Mouse (Mus musculus) lung, postnatal 4 days (tissue): ENCODE measurements around the gene Brms1.
A peak's percentile ranks its signal among the peaks of the same experiment; 100 is the strongest.
"Not testable (repeated sequence)": the region's sequence is repeated elsewhere in the genome, so short reads cannot be mapped to it uniquely, and the experiment has no call there.

Experiments used
- DNase-seq, 2 experiments: peaks; one replicate each; pipeline ENCODE4 v3.0.0; 2021

Gene Brms1

DNA sequence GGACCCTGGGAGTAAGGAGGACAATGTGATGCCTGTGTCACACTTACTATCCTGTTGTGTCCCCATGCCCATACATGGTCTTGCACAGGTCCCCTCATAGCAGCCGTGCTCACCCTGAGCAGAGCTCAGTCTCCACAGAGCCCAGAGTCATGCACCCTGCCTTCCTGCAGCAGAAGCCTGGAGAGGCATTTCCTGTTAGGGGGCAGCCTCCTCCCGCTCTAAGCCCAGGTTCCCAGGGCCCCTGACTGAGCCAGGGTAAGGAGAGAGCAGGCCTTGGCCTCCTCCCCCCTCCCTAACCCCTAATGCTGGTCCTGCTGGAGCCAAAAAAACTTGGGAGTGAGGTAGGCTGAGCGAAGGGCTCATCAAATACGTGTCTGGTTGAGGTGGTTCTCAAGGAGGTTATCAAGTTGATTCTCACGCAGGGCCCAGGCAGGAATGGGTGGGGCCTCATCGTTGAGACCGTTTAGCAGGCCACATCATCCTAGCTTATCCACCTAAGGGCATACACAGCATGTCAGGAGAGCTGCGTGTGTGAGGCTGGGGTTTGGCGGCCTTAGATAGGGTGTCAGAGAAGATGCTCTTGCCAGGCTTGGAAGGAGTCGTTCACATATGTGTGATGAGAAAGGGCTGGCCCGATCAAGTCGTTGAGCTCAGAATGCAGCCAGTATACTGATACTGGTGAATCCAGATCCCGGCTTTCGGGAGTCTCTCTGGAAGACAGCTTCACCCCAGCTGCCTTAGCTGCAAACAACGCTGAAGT is 26.1 kb downstream of the Brms1 start:
- DNase-seq: peak in 1 of 2 experiments; percentile 33

- peak; percentile 75 to 91 for DNase-seq
Measured at GRCm38 (mm10) chr19:5067867-5068569, 26.9 kb downstream of the Brms1 start, which contains the start of gene Cd248. Gene Cd248, plus strand, starts transcription at chr19:5068078.

- no peak for DNase-seq
Measured at GRCm38 (mm10) chr19:5068570-5069234, 27.5 kb downstream of the Brms1 start.

GRCm38 (mm10) chr19:5069486-5069885 is 28.3 kb downstream of the Brms1 start:
- no peak for DNase-seq

- no peak for DNase-seq
Measured at GRCm38 (mm10) chr19:5069978-5070377, 28.8 kb downstream of the Brms1 start.

- DNase-seq: no peak
Measured at GRCm38 (mm10) chr19:5071077-5071476, 29.9 kb downstream of the Brms1 start.

GRCm38 (mm10) chr19:5071545-5072369 is 30.6 kb downstream of the Brms1 start:
- peak; percentile 82 to 90 for DNase-seq

- DNase-seq: peak in 1 of 2 experiments; percentile 42
Measured at GRCm38 (mm10) chr19:5072389-5073019, 31.4 kb downstream of the Brms1 start.

GRCm38 (mm10) chr19:5073028-5073427 is 31.9 kb downstream of the Brms1 start:
- peak; percentile 65 to 71 for DNase-seq

DNA sequence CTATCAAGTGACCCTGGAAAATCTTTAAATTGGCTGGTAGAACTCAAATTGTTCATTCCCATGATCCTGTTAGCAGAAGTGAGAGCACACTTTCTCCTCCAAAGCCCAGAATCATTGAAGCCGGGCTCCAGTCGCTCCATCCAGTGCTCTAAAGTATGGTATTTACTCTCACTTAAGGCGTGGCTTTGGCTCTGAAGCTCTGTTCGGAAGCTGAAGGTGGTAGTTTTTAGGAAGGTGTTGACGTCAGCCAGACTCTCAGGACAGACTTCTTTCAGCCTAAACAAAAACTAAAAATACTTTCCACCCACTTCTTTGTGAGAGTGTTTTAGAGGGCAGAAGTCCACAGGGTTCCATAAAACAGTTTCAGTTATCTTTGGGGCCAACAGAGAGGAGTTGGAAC is 32.4 kb downstream of the Brms1 start:
- DNase-seq: no peak

DNA sequence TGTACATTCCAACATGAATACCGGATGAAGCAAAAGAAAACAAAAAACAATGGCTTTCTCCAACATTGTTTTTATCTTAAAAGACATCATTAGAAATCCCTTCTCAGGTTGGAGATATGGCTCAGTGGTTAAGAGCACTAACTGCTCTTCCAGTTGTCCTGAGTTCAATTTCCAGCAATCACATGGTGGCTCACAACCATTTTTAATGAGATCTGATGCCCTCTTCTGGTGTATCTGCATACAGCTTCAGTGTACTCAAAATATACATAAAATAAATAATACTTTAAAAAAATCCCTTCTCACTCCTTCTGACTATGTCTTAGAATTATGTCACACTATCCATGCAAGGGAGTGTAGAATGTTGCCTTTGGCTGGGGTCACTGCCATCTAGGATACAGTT is 38.1 kb downstream of the Brms1 start:
- DNase-seq: no peak

- no peak for DNase-seq
Measured at GRCm38 (mm10) chr19:5082005-5082404, 40.9 kb downstream of the Brms1 start.

DNA sequence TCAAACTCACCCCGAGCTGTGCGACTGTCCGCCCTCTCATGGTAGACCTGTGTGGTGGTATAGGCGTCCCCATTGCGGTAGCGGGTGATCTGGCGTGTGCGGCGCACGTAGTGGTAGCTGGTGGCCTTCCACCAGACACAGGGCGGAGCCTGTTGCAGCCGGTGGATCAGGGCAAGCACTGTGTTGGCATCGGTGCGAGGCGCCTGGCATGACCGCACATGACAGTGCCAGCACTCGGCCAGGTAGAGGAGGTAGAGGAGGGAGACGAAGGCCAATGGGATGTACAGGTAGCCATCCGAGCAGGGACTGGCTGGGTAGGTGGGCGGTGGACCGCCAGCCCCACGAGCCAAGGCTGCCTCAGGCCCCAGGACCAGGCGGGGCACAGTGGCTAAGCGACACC is 41.4 kb downstream of the Brms1 start:
- no peak for DNase-seq

- DNase-seq: no peak
Measured at GRCm38 (mm10) chr19:5083961-5084833, 43.0 kb downstream of the Brms1 start.

DNA sequence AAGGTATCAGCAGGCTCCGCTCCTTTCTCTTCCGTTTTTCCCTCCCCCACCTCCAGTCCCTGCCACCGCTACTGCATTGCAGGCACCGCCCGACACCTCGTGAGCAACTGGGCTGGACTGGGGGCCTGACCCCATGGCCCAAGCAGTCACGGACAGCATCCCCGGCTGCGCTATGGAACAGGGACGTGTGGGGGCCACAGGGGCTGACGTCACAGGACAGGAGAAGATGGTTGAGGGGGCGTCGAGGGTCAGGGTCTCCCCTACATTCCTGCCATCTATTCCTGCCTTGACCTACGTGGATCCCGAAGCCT is 43.6 kb downstream of the Brms1 start:
- no peak for DNase-seq

DNA sequence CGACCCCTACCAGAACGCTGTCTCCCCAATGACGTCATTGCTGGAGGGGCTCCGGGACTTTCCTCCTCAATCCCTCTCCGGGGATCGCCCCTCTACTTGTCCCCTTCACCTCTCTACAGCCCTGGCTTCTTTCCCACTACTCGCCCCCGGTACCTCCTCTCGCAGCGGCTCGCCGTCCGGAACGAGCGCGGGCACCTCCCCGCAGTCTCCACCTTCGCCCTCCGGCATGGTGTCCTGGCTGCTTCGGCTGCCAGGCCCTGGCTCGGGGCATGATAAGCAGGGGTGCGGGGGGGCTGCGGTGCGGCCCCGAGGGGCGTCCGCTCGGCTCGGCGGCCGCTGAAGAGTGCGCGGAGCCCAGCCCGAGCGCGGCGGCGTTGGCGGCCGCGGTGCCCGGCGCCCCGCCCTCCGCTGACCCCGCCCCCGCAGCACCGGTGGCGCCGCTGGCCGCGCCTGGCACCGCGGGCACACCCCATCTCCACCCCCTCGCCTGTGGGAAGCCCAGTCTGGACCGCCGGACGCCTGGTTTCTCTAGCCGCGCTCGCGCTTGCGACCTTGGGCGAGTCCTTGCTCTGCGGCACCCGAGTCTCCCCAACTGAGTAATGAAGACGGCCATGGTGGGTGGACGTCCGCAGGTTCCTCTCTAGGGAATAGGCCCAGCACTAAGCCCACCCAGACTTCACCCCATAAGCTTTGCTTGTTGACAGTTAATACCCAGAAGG is 44.1 kb downstream of the Brms1 start, which contains the start of gene Tmem151a:
Tmem151a (minus strand) TSS at position 387 of the 719 bp plus-strand sequence.
- peak in 1 of 2 experiments; percentile 39 for DNase-seq

GRCm38 (mm10) chr19:5086533-5086932 is 45.4 kb downstream of the Brms1 start:
- DNase-seq: not testable (repeated sequence)

GRCm38 (mm10) chr19:5087884-5088728 is 47.0 kb downstream of the Brms1 start, which contains the start of gene Yif1a:
Gene Yif1a, plus strand, starts transcription at chr19:5088538.
- peak; percentile 95 to 96 for DNase-seq

DNA sequence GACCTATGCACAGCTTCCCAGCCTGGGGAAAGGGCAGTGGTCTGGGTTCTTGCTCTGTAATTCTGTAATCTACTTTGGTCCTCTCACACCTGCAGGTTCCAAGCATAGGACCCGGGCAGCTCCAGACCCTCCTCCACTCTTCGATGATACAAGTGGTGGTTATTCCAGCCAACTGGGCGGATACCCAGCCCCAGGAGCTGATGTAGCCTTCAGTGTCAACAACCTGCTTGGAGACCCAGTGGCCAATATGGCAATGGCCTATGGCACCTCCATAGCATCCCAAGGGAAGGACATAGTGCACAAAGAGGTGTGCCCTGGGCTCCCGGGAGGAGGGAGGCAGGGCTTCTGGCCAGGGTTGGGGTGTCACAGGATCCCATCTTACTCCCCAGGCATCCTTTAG is 48.2 kb downstream of the Brms1 start:
- DNase-seq: no peak

DNA sequence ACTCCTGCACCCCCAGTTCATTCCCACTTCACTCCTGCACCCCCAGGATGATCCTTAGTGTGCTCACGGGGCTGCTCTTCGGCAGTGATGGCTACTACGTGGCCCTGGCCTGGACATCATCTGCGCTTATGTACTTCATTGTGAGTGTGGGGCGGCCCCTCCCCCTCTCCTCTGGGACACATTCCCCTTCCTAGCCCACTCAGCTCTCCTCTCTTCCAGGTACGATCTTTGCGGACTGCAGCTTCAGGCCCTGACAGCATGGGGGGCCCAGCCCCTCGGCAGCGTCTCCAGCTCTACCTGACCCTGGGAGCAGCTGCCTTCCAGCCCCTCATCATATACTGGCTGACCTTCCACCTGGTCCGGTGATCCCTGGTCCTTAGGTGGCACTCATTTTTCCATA is 50.9 kb downstream of the Brms1 start:
- DNase-seq: no peak
